Mouse (Mus musculus) hindlimb bud, embryonic 11.5 days (tissue): ENCODE measurements around the gene Ugt2b35.
"Not testable (repeated sequence)": the region's sequence is repeated elsewhere in the genome, so short reads cannot be mapped to it uniquely, and the experiment has no call there.

Source experiments
- DNase-seq: peaks from one replicate; pipeline ENCODE4 v3.0.0-alpha.2; 2012; ENCODE audit warnings: low read depth, low spot score; ENCODE audit errors: extremely low spot score

The Ugt2b35 gene

GRCm38 (mm10) chr5:87000395-87001073 lies at the start of gene Ugt2b35:
Gene Ugt2b35 (plus strand): TSS chr5:87000860.
- no peak for DNase-seq

- no peak for DNase-seq
These were observed 40.2 kb upstream of the Ugt2b35 start for GRCm38 (mm10) chr5:86960504-86960903.

- no peak for DNase-seq
These were observed 38.9 kb upstream of the Ugt2b35 start for GRCm38 (mm10) chr5:86961587-86962358.

- not testable (repeated sequence) for DNase-seq
These were observed 37.8 kb upstream of the Ugt2b35 start for GRCm38 (mm10) chr5:86962849-86963248.

- not testable (repeated sequence) for DNase-seq
These were observed 33.4 kb upstream of the Ugt2b35 start for GRCm38 (mm10) chr5:86967271-86967670.

GRCm38 (mm10) chr5:87004735-87005134 lies 4.1 kb downstream of the Ugt2b35 start:
- no peak for DNase-seq

- no peak for DNase-seq
These were observed 14.8 kb downstream of the Ugt2b35 start for GRCm38 (mm10) chr5:87015477-87015876.

GRCm38 (mm10) chr5:87027359-87027758 lies 26.7 kb downstream of the Ugt2b35 start:
- DNase-seq, result no peak

- no peak for DNase-seq
These were observed 30.0 kb downstream of the Ugt2b35 start for GRCm38 (mm10) chr5:87030624-87031023.
